Mouse (Mus musculus) C2C12 (cell line): ENCODE measurements around the gene Klc2.

ENCODE experiments used
- CEBPB ChIP-seq: IDR thresholded peaks from one replicate; pipeline ENCODE4 v1.6.1; 2011; ENCODE audit warnings: low read depth, mild to moderate bottlenecking, control low read depth, moderate library complexity
- CTCF ChIP-seq: IDR thresholded peaks from one replicate; pipeline ENCODE4 v1.5.1; 2011; ENCODE audit not compliant: control insufficient read depth, insufficient read depth, insufficient read length
- MAX ChIP-seq: IDR thresholded peaks from one replicate; pipeline ENCODE4 v1.6.1; 2011; ENCODE audit warnings: mild to moderate bottlenecking, control low read depth
- MYOD1 ChIP-seq: IDR thresholded peaks from one replicate; pipeline ENCODE4 v1.6.1; 2011; ENCODE audit warnings: low read depth; ENCODE audit not compliant: control insufficient read depth, insufficient read length
- MYOG ChIP-seq: IDR thresholded peaks from one replicate; pipeline ENCODE4 v1.6.1; 2011; ENCODE audit not compliant: control insufficient read depth, insufficient read length; ENCODE audit errors: extremely low read depth

DNA sequence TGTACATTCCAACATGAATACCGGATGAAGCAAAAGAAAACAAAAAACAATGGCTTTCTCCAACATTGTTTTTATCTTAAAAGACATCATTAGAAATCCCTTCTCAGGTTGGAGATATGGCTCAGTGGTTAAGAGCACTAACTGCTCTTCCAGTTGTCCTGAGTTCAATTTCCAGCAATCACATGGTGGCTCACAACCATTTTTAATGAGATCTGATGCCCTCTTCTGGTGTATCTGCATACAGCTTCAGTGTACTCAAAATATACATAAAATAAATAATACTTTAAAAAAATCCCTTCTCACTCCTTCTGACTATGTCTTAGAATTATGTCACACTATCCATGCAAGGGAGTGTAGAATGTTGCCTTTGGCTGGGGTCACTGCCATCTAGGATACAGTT, 39.1 kb downstream of the Klc2 start:
- TF ChIP-seq CTCF, result no peak
- no peak for TF ChIP-seq MYOG
- TF ChIP-seq CEBPB, result no peak
- TF ChIP-seq MAX, result no peak
- TF ChIP-seq MYOD1, result no peak
